Mouse (Mus musculus) liver, embryonic 11.5 days (tissue): ENCODE data around the gene Smok2b. TPM values are rescaled to one million over a fixed set of nuclear protein-coding genes. Genes with fewer than 3 reads are reported as not detected.

Experiments
- polyA plus RNA-seq: library from polyadenylated mRNA; unstranded; fragments of >200 nt; fragmentation: Nextera tagmentation; extraction: Ambion mirVana; gene quantifications from 2 replicates; pipeline ENCODE4 v1.2.1, GENCODE M21; 2014

The Smok2b gene
- polyA plus RNA-seq, 1 experiment from 2014 or later = not detected

Other genes starting within 250 kb of the Smok2b start
- gene Wtap, start 236.1 kb upstream of the Smok2b start, polyA plus RNA-seq = 99.4 and 101 TPM in 2 replicates
- gene Sod2, start 223.4 kb upstream of the Smok2b start, polyA plus RNA-seq = 193 and 213 TPM in 2 replicates
- not detected in 2 replicates for gene Gpr31b, start 178.0 kb upstream of the Smok2b start, polyA plus RNA-seq
- gene Tcp10b, start 169.2 kb upstream of the Smok2b start, polyA plus RNA-seq = not detected in 2 replicates
- not detected in 2 replicates for gene Unc93a, start 98.4 kb upstream of the Smok2b start, polyA plus RNA-seq
- not detected in 2 replicates for gene Smok2a, start 9.1 kb upstream of the Smok2b start, polyA plus RNA-seq
- gene Tcp10c, start 124.3 kb downstream of the Smok2b start, polyA plus RNA-seq = not detected in 2 replicates